Mouse (Mus musculus): ENCODE results near the gene Gm47959. TPM values are rescaled to one million over a fixed set of nuclear protein-coding genes. Genes with fewer than 3 reads are reported as not detected.

Gm47959 gene
- polyA plus RNA-seq, 2 experiments: not detected

DNA sequence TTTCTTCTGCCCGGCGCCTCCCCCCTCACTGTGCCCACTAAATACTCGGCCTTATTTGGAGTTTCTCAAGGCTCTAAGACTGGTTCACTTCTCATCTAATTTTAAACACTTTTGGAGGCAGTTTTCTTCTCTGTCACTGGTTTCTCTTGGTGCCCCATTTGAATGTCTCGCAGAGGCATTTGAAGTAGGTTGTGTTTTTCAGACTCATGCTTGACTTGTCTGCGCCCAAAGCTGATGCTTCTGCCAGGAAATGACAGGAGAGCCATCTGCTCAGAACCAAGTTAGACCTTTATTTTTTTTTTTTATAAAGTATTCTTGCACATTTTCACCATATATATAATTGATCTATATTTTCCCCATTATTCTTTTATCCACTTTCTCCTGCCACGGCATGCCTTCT lies 13.6 kb upstream of the Gm47959 start:
- Histone ChIP-seq H3K27ac (no peak overlapping the region), H3K9ac (replicated peaks) (no peak overlapping the region), H3K4me1 (replicated peaks; ENCODE audit: control insufficient read depth in 2 of 2, insufficient read depth in 2 of 2, low read length in 1 of 2) (no peaks in the 10 kb centered on the region), H3K9me3 (ENCODE audit: control insufficient read depth, low read length) (no peaks in the 10 kb centered on the region), H3K4me2 (ENCODE audit: low read depth) (no peak overlapping the region), H3K27me3 (ENCODE audit: control insufficient read depth, insufficient read depth, low read length) (no peaks in the 10 kb centered on the region), H3K36me3 (replicated peaks; ENCODE audit: control insufficient read depth, insufficient read depth, low read depth) (no peaks in the 10 kb centered on the region), H3K4me3 (ENCODE audit: insufficient read depth in 1 of 2, low read depth in 2 of 2, low read length in 2 of 2) (no peak overlapping the region)
- no peak for ATAC-seq (ENCODE audit: insufficient read depth)
- TF ChIP-seq EP300 (IDR thresholded peaks at IDR 0.05; ENCODE audit: low read depth) (no peak), CTCF (IDR thresholded peaks at IDR 0.05; ENCODE audit: low read depth) (no peak)
- 69% methylated on average over 6 of the region's 6 CpGs for WGBS (ENCODE audit: insufficient replicate concordance)
- DNase-seq (ENCODE audit: low read depth in 3 of 3, low spot score in 3 of 3): no peak

DNA sequence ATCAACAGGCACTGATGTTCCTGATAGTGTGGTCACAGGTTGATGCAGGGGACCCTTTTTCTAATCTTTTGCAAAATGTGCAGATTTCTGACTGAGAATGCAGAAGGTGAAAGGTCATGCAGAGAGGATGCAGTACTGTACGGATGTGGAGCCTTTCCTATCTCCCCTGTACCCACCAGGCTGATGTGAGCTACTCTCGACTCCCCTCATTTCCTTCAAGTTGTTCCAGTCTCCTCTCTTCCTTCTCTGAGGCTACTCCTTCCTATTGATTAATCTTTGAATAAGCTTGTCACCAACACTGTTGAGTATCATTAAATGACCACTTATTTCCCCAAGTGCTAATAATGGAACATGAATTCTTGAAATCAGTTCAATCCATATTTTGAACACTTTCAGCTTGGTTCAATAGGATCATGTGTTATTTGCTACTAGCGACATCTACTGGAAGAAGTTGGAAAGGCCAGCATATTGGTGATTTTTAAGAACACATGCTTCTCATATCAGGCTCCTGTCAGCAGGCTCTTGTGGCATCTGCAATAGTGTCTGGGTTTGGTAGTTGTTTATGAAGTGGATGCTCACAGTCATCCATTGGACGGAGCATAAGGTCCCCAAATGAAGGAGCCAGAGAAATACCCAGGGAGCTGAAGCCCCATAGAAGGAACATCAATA lies 12.7 kb upstream of the Gm47959 start:
- no peak overlapping the region for H3K4me3 ChIP-seq (ENCODE audit: insufficient read depth in 1 of 2, low read depth in 2 of 2, low read length in 2 of 2)
- ATAC-seq (ENCODE audit: insufficient read depth): no peak
- H3K4me1 ChIP-seq (replicated peaks; ENCODE audit: control insufficient read depth in 2 of 2, insufficient read depth in 2 of 2, low read length in 1 of 2): no peaks in the 10 kb centered on the region
- H3K36me3 ChIP-seq (replicated peaks; ENCODE audit: control insufficient read depth, insufficient read depth, low read depth): no peaks in the 10 kb centered on the region
- TF ChIP-seq EP300 (IDR thresholded peaks at IDR 0.05; ENCODE audit: low read depth) (no peak), CTCF (IDR thresholded peaks at IDR 0.05; ENCODE audit: low read depth) (peak; percentile 67)
- H3K9me3 ChIP-seq (ENCODE audit: control insufficient read depth, low read length): no peaks in the 10 kb centered on the region
- WGBS (ENCODE audit: insufficient replicate concordance): 16% methylated on average over 4 of the region's 4 CpGs
- H3K9ac ChIP-seq (replicated peaks): no peak overlapping the region
- H3K27ac ChIP-seq: no peak overlapping the region
- peak; percentile 29 to 37 (median 35) for DNase-seq (ENCODE audit: low read depth in 3 of 3, low spot score in 3 of 3)
- H3K27me3 ChIP-seq (ENCODE audit: control insufficient read depth, insufficient read depth, low read length): no peaks in the 10 kb centered on the region
- no peak overlapping the region for H3K4me2 ChIP-seq (ENCODE audit: low read depth)

DNA sequence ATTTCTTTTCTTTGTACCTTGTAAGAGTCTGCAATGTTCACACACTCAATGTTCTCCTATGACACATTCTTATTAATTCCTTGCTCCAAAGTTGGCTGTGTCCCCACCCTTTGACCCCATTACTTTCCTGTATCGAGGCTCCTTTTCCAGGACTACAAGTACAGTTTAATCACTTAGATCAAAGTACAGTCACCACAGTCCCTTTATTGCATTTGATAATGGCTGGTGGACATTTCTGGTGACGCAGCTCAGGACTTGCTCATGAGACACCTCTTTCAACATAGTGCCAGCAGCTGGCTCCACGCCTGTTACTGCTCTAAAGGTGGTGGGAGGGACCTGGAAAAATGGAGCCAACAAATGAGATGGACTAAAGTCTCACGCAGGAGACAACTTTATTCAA lies 9.3 kb upstream of the Gm47959 start:
- WGBS (ENCODE audit: insufficient replicate concordance): 58% methylated on average over 4 of the region's 4 CpGs
- no peaks in the 10 kb centered on the region for H3K4me1 ChIP-seq (replicated peaks; ENCODE audit: control insufficient read depth in 2 of 2, insufficient read depth in 2 of 2, low read length in 1 of 2)
- DNase-seq (ENCODE audit: low read depth in 3 of 3, low spot score in 3 of 3) (no peak), ATAC-seq (ENCODE audit: insufficient read depth) (no peak)
- no peak overlapping the region for H3K27ac ChIP-seq
- H3K4me3 ChIP-seq (ENCODE audit: insufficient read depth in 1 of 2, low read depth in 2 of 2, low read length in 2 of 2): no peak overlapping the region
- H3K9me3 ChIP-seq (ENCODE audit: control insufficient read depth, low read length): no peaks in the 10 kb centered on the region
- no peaks in the 10 kb centered on the region for H3K27me3 ChIP-seq (ENCODE audit: control insufficient read depth, insufficient read depth, low read length)
- no peak overlapping the region for H3K9ac ChIP-seq (replicated peaks)
- no peak overlapping the region for H3K4me2 ChIP-seq (ENCODE audit: low read depth)
- TF ChIP-seq CTCF (IDR thresholded peaks at IDR 0.05; ENCODE audit: low read depth) (no peak), EP300 (IDR thresholded peaks at IDR 0.05; ENCODE audit: low read depth) (no peak)
- no peaks in the 10 kb centered on the region for H3K36me3 ChIP-seq (replicated peaks; ENCODE audit: control insufficient read depth, insufficient read depth, low read depth)

DNA sequence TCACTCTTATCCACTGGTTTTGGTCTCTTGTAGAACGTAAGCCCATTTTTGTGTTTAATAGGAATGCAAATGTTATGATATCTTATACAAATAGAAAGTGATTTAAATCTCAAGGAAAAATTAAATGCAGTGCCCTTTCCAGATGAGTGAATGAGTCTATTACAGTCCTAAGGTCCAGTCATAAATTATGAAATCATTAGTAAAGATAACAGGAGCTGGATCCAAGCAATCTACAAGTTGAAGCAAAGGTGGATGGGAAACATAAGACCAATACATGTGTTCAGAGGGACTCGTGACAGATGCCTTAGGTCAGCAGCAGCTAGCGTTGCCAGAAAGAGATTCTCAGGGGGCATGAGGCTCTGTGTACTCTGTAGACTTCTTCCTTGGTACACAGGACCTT lies 8.8 kb upstream of the Gm47959 start:
- Histone ChIP-seq H3K9me3 (ENCODE audit: control insufficient read depth, low read length) (no peaks in the 10 kb centered on the region), H3K27me3 (ENCODE audit: control insufficient read depth, insufficient read depth, low read length) (no peaks in the 10 kb centered on the region), H3K4me1 (replicated peaks; ENCODE audit: control insufficient read depth in 2 of 2, insufficient read depth in 2 of 2, low read length in 1 of 2) (no peaks in the 10 kb centered on the region), H3K9ac (replicated peaks) (no peak overlapping the region), H3K4me2 (ENCODE audit: low read depth) (no peak overlapping the region), H3K4me3 (ENCODE audit: insufficient read depth in 1 of 2, low read depth in 2 of 2, low read length in 2 of 2) (no peak overlapping the region), H3K36me3 (replicated peaks; ENCODE audit: control insufficient read depth, insufficient read depth, low read depth) (no peaks in the 10 kb centered on the region), H3K27ac (no peak overlapping the region)
- 58% methylated on average over 3 of the region's 3 CpGs for WGBS (ENCODE audit: insufficient replicate concordance)
- DNase-seq (ENCODE audit: low read depth in 3 of 3, low spot score in 3 of 3) (no peak), ATAC-seq (ENCODE audit: insufficient read depth) (no peak)
- TF ChIP-seq EP300 (IDR thresholded peaks at IDR 0.05; ENCODE audit: low read depth): no peak
- TF ChIP-seq CTCF (IDR thresholded peaks at IDR 0.05; ENCODE audit: low read depth): no peak

DNA sequence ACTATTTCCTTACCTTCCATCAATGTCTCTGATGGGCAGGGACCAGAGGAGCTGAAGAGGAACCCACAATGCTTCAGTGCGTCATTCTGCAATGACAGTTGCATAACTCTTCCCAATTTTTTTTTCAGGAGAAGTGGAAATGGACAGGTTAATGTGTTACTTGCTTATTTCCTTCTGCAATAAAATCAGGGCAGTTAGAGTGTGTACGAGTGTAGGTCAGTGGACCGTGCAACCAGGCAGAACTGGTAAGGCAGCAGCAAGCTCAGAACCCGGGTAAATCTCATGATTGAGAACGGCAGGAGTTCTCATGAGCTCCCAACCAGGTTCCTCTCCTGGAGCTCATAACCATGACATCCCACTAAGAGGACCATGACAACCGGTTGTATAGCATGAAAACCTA lies 8.3 kb upstream of the Gm47959 start:
- Histone ChIP-seq H3K36me3 (replicated peaks; ENCODE audit: control insufficient read depth, insufficient read depth, low read depth) (no peaks in the 10 kb centered on the region), H3K9me3 (ENCODE audit: control insufficient read depth, low read length) (no peaks in the 10 kb centered on the region), H3K27ac (no peak overlapping the region), H3K27me3 (ENCODE audit: control insufficient read depth, insufficient read depth, low read length) (no peaks in the 10 kb centered on the region), H3K4me3 (ENCODE audit: insufficient read depth in 1 of 2, low read depth in 2 of 2, low read length in 2 of 2) (no peak overlapping the region), H3K9ac (replicated peaks) (no peak overlapping the region), H3K4me1 (replicated peaks; ENCODE audit: control insufficient read depth in 2 of 2, insufficient read depth in 2 of 2, low read length in 1 of 2) (no peaks in the 10 kb centered on the region), H3K4me2 (ENCODE audit: low read depth) (no peak overlapping the region)
- DNase-seq (ENCODE audit: low read depth in 3 of 3, low spot score in 3 of 3) (no peak), ATAC-seq (ENCODE audit: insufficient read depth) (no peak)
- 47% methylated on average over 6 of the region's 6 CpGs for WGBS (ENCODE audit: insufficient replicate concordance)
- no peak for TF ChIP-seq CTCF (IDR thresholded peaks at IDR 0.05; ENCODE audit: low read depth)
- TF ChIP-seq EP300 (IDR thresholded peaks at IDR 0.05; ENCODE audit: low read depth): no peak
